Mouse (Mus musculus): ENCODE measurements at regions not wholly inside any gene's neighbourhood (a gene's known extent, or its start where the extent isn't known, plus 50 kb on each side); places are given as distances from the start of the nearest gene placed in this dataset.
A peak's percentile ranks its signal among the peaks of the same experiment; 100 is the strongest.
"Not testable (repeated sequence)": the region's sequence is repeated elsewhere in the genome, so short reads cannot be mapped to it uniquely, and the experiment has no call there.

DNA sequence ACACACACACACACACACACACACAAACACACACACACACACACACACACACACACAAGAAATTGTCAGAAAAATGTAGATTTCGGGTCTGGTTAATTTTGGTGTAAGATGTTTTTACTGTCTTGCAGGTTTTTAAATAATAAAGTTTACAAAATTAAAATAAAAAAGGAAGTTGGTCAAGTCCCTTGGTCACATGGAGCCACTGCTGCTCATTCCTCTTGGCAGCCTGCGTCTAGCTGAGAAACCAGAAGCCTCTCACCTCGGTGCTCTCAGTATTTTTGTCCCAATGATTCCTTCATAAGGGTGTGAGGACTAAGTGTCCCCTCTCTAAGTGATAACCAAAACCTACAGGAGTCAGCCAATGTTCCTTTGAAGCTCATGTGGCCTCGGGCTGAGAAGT lies 76.8 kb upstream of the Smg1 start:
- DNase-seq: no peak

DNA sequence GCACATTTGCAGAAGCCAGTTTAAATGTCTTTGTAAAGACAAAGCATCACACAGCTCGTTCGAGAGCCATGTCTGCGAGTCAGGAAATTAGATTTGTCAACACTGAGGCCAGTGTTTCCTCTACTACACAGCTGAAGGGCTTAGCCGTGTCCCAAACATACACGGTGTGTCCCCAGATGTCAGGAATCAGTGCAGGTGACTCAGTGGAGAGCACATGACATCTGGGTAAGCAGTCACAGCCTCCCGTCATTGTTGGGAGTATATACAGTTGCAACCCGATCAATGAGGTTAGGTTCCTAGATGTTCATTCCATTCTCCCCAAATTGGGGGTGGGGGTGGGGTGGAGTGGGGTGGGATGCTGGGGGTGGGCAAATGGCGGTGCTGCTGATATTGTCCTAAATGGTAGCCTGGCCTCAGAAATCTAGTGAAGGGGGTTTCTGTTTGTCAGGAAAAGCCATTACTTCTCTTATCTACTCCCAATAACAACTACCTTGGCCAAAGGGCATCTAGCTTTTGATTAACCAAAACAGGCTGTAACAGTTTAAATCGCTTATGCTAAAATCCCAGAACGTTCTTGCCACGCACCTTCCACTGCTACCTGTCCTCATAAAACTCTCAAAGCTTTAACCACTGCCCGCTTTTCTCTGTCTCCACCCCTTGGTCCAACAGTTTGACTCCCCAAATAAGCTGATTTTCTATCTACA lies 75.1 kb upstream of the Smg1 start:
- no peak for DNase-seq

DNA sequence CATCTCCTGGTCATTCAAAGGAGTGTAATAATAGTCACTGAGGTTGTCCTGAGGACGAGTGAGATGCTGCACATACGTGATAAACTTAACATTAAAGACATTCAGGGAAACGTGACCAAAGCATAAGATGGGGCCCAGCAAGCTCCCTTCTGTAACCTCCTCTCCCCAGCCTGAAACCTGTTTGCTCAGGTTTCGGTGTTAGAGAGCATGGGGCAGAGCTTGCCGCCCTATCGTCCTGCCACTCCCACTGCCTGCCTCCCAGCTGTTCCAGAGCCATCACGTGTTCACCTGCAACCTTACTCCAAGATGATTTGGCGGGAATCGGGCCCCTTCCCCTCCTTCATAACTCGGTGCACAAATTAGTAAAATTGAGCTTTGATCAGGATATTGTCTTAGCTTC lies 71.4 kb upstream of the Smg1 start:
- not testable (repeated sequence) for DNase-seq

DNA sequence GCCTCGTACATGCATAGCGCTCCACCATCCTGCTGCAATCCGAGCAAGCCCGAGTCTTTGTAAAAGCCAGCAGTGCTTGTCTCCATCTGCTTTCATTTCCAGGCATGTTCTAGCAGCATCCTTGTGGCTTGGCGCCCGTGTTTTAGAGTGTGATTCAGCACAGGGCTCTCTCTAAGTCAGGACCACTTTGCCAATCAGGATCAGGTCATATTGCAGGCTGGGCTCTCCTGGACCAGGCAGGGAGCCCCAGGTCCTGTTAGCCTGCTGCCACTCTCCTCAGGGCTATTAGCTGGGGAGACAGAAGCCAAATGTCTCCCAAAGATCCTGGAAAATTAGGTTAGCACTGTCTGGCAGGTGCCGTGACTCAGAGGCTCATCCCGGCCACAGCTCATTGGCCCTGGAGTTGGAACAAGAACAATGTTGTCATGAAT lies 70.8 kb upstream of the Smg1 start:
- DNase-seq: peak; percentile 56 to 68

DNA sequence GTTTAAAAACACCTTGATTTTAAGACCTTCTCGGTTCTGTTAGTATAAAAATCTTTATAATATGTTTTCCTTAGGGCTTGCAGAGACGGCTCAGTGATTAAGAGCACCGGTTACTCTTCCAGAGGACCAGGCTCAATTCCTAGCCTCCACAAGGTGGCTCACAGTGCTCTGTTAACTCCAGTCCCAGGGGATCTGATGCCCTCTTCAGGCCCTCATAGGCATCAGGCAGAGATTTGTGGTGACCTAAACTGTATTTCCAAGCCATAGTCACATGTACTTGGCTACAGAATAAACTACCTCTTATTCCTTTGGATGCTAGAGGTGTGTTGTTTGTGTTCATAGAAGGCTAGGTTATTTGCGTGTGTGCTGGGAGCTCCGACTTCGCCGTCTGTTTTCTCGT lies 70.3 kb upstream of the Smg1 start:
- no peak for DNase-seq

DNA sequence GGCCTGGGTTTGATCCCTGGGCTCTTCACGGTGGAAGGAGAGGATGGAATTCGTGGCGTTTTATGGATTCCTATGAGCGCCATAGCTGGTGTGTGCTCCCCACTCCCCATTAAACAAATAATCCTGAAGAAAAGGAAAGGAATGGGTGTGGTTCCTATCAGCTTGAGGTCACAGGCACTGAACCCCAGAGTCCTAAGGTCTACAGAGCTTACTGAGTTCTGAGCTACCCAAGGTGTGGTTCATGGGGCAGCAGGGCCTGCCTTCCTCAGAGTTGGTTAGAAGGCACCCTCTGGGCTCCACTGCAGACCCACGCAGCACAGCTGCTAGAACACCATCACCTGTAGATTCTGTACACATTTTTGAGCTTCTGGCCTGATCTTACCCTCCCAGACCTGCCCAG lies 66.3 kb upstream of the Smg1 start:
- no peak for DNase-seq

DNA sequence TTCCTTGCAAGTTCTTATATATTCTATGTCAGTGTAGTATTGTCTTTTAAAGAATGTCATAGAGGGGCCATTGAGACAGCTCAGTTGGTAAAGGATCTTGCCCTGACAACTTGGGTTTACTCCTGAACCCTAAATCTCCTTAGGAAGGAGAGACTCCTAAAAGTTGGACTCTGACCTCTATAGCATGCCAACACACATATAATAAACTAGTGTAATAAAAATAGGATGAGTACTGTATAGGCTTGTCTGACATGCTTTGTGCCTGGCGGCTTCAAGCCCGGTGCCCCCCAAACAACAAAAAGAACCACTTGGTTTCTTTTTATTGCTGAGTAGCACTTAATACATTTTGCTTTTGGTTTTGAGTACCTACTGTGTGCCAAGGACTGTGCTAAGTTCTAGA lies 65.4 kb upstream of the Smg1 start:
- DNase-seq: no peak

DNA sequence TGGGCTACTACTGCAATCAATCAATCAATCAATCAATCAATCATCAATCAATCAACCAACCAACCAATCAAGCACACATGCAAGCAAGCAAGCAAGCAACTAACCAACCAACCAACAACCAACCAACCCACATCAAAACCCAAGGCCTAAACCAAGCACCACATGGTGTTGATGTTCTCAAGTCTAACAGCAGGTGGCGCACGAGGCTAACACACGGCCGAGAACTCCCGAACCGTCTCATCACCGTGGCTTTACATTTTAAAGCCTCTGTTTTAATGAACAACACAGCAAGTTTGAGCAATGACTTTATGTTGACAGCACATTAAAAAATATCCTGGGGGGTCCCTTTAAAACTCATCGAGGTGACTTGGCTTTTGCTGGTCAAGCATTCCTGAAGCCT lies 61.3 kb upstream of the Smg1 start:
- DNase-seq: peak; percentile 80 to 90

DNA sequence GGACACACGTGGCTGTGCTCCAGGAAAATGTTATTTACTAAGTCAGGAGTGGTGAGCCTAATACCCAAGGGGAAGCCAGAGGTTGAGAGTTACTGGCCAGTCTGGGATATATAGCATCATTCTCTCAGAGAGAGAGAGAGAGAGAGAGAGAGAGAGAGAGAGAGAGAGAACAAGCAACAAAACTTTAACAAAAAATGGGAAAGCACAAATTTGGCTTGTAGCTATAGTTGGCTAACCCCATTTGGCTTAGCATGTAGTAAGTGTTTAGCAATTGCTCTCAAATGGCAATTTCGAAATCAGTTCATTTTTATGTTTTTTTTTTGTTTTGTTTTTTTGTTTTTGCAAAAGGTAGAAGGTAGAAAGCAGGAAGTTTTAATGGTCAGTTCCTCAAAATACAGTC lies 60.9 kb upstream of the Smg1 start:
- DNase-seq: no peak

DNA sequence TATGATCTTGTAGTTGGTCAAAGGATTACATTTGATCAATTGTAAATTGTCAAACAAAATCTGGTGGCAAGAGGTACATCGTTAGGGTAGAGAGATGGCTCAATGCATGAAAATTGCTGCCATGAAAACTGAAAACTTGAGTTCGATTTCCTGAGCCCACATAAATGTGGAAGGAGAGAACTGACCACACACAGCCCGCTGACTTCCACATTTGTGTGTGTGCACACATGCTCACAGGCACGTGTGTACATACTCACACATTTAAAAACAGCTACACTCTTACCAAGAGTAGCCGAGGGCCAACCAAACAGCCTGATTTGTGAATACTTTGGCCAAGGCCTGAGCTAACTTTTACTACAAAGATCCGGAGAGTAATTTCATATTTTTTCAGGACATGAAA lies 60.5 kb upstream of the Smg1 start:
- no peak for DNase-seq

DNA sequence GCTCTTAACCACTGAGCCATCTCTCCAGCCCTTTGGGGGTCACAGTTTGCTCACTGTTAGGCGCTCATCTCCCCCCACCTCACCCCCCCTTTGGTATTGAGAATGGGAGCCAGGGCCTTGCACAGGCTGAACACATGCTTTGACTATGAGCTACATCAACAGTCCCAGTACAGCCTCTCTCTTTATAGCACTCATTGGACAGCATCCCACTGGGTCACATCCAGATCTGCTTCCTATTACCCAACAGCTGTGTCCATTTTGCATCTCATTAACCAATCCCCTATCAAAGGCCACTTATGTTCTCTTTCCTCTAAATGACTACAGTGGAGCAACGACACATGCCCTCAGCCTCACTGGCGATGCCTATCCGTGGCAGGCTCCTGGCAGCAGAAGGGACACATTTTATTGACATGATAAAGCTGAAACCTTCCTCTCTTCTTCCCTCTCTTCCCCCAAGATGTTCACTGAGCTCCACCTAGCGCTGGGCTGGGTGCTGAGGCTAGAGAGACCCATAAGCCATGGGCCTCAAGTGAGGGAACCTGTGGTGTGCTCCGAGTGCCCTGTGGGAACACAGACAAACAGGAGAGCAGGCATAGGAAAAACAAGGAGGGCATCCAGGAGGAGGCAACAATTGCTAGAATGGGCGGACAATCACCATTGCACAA lies 57.3 kb upstream of the Smg1 start:
- peak in 1 of 2 experiments; percentile 29 for DNase-seq

DNA sequence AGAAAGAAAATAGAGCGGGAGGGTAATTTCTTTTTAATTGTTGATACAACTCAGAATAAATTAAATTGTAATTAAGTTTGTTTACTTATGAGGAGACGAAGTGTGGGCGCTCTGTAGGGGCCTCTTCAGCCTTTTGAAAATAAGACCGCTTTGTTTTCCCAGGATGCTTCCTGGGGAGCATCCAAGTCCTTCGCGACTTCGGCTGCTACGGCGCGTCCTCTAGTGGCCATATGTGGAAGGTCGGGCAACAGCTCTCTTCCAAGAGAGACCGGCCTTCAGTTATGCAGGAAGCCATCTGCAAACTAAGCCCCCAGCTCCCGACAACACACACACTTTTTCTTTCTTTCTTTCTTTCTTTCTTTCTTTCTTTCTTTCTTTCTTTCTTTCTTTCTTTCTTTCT lies 54.1 kb upstream of the Smg1 start:
- DNase-seq: peak; percentile 92 to 96

DNA sequence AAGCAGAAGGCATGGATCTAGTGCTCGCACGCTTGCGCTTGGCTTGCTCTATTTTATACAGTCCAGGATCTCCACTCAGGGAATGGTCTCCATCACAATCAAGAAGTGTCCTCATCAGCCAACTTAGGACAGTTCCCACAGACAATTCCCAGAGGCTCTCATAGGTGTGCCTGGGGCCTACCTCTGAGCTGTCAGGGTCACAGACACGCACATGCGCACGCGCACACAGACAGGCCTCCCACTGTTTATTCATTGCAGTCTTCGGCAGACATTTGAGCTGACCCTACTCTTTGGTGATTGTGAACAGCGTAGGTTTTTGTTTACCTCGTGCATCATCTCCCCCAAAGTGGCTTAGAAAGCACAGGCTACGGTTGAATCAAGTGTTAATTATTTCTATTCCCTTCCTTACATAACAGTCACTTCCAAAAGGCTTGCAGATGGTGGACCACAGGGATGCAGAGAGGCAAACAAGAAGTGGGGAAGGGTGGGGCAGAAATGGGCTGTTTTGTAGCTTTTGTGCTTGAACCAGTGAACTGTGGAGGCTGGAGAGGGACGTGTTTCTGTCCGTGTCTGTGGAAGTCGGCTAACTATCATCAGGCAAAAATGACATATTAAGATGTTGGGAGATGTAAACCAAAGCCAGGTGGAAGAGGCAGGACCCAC lies 53.5 kb upstream of the Smg1 start:
- peak; percentile 63 to 70 for DNase-seq

DNA sequence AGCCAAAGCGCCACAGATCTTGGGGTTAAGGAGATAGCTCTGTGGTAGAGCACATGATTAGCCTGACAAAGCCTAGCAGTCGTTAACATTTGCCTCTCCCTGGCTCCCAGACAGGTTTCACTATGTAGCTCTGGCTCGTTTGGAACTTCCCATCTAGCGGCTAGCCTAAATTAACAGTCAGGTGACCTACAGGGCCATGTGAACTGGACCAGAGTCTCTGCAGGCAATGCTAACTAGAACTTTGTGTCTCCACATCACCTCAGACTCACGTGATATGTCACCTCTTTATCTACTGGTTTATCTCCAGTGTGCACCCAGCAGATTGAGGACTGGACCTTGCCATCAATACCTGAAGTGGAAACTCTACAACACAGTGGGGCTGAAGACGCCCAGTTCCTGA lies 52.4 kb upstream of the Smg1 start:
- no peak for DNase-seq

DNA sequence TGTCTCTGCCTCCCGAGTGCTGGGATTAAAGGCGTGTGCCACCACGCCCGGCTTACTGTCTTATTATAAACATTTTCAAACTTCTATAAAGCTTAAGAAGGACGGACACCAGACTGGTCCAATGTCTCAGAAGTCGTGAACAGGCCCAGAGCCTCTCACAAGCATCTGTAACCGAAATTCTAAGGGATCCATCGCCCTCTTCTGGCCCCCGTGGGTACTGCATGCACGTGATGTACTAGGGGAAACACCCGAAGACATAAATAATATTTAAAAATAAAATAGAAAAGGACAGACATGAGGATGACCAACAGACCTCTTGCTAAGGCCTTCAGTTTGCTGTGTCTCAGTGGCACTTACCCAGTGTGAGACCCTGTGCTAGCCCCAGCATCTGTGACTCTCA lies 51.8 kb upstream of the Smg1 start:
- peak; percentile 38 to 55 for DNase-seq

DNA sequence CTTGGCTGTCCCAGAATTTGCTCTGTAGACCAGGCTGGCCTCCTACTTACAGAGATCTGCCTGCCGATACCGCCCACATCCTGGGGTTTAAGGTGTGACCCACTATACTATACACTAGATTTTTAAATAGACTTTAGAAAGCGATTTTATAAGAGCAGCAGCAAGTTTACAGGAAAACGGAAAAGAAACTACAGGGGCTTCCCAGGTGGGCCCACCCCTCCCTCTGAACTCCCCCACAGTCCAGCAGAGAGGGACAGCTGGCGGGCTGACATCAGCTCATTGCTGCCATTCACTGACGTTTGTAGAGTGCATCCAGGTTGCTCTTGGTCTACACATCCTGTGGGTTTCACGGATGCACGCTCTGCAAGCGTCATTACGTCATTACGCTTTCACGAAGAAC lies 51.2 kb upstream of the Smg1 start:
- no peak for DNase-seq
